Mouse (Mus musculus) forebrain, embryonic 15.5 days (tissue): Measurements from ENCODE around the gene Olfr1440. TPM values are rescaled to one million over a fixed set of nuclear protein-coding genes. Genes with fewer than 3 reads are reported as not detected.

Experiments
- ATAC-seq: fragments of 200-750 bp; cut with Nextera tagmentation; replicated peaks from 2 replicates; pipeline ENCODE4 v1.8.0; 2017; ENCODE audit warnings: mild to moderate bottlenecking, moderate TSS enrichment, moderate library complexity
- H3K27ac ChIP-seq: fragments of 300-500 bp; sonication (generic); replicated peaks from 2 replicates; pipeline ENCODE4 v1.5.1; 2015; ENCODE audit warnings: mild to moderate bottlenecking, inconsistent platforms
- H3K27me3 ChIP-seq: fragments of 300-500 bp; sonication (generic); 2 replicates; pipeline ENCODE4 v1.6.1; 2015; ENCODE audit warnings: inconsistent platforms
- H3K36me3 ChIP-seq: fragments of 300-500 bp; sonication (generic); 2 replicates; pipeline ENCODE4 v1.6.1; 2015; ENCODE audit warnings: mild to moderate bottlenecking, inconsistent platforms
- H3K4me1 ChIP-seq: fragments of 300-500 bp; sonication (generic); 2 replicates; pipeline ENCODE4 v1.6.1; 2015; ENCODE audit warnings: inconsistent platforms
- H3K4me2 ChIP-seq: fragments of 300-500 bp; sonication (generic); replicated peaks from 2 replicates; pipeline ENCODE4 v1.6.1; 2015; ENCODE audit warnings: mild to moderate bottlenecking, inconsistent platforms
- H3K4me3 ChIP-seq: fragments of 300-500 bp; sonication (generic); 2 replicates; pipeline ENCODE4 v1.5.1; 2015; ENCODE audit warnings: mild to moderate bottlenecking, inconsistent platforms
- H3K9ac ChIP-seq: fragments of 300-500 bp; sonication (generic); replicated peaks from 2 replicates; pipeline ENCODE4 v1.6.1; 2015; ENCODE audit warnings: mild to moderate bottlenecking, inconsistent platforms
- H3K9me3 ChIP-seq: fragments of 300-500 bp; sonication (generic); 2 replicates; pipeline ENCODE4 v1.6.1; 2016; ENCODE audit warnings: inconsistent platforms
- WGBS: fragments of 180-500 bp; shearing (Covaris S2); methylation state at CpG from one replicate; pipeline ENCODE4 v1.1.7; 2015; ENCODE audit warnings: mixed read lengths; 5-methylcytosine and 5-hydroxymethylcytosine counted together
- polyA plus RNA-seq: library from polyadenylated mRNA; unstranded; fragments of >200 nt; fragmentation: Nextera tagmentation; extraction: Ambion mirVana; gene quantifications from 2 replicates; pipeline ENCODE4 v1.2.1, GENCODE M21; 2015

The Olfr1440 gene
- polyA plus RNA-seq: not detected in 2 replicates

- H3K27ac ChIP-seq: no peak within 1 kb of the TSS
- H3K4me2 ChIP-seq: no peak within 1 kb of the TSS
- H3K9ac ChIP-seq: no peak within 1 kb of the TSS
- no peaks in the 10 kb centered on the region for H3K36me3 ChIP-seq
- H3K27me3 ChIP-seq: no peaks in the 10 kb centered on the region
- ATAC-seq: no peak
- WGBS: 83% methylated on average over 2 of the region's 2 CpGs
- H3K4me3 ChIP-seq: no peak within 1 kb of the TSS
- no peaks in the 10 kb centered on the region for H3K9me3 ChIP-seq
- H3K4me1 ChIP-seq: no peaks in the 10 kb centered on the region
Observed at GRCm38 (mm10) chr19:12386979-12387378, at the start of gene Olfr1440. Gene Olfr1440, plus strand, starts transcription at chr19:12387279.

- Histone ChIP-seq H3K4me1 (no peaks in the 10 kb centered on the region), H3K4me2 (no peak overlapping the region), H3K27me3 (no peaks in the 10 kb centered on the region), H3K9me3 (no peaks in the 10 kb centered on the region), H3K9ac (no peak overlapping the region), H3K36me3 (no peaks in the 10 kb centered on the region), H3K27ac (no peak overlapping the region), H3K4me3 (no peak overlapping the region)
- WGBS: 74% methylated on average over 3 of the region's 3 CpGs
- ATAC-seq: no peak
Observed at GRCm38 (mm10) chr19:12373004-12373403, 14.1 kb upstream of the Olfr1440 start.

DNA sequence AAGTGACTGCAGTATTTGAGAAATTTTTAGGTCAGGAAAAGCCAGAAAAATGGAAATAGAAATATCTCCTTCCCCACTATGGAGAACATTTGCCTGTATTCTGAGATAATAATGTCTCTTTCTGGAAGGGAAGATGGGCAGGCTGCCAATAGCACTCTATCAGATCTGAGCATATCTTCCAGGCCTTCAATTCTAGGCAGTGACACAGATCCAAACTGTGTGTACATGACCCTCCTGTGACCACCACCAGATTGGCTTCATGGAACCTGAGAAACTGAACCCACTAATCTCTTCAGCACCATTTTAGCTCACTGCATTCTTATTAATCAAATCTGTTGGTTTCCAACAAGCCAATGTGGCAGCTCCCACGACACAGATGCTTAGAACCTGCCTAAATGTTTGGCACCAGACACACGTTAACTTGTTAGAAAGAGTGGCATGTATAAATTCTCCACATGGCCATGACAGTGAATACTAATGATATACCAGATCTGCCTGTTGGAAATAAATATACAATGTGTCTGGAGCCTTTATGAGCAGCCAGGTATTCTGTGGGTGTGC lies 12.5 kb upstream of the Olfr1440 start:
- Histone ChIP-seq H3K36me3 (no peaks in the 10 kb centered on the region), H3K9ac (no peak overlapping the region), H3K27me3 (no peaks in the 10 kb centered on the region), H3K4me3 (no peak overlapping the region), H3K4me2 (no peak overlapping the region), H3K9me3 (no peaks in the 10 kb centered on the region), H3K27ac (no peak overlapping the region), H3K4me1 (no peaks in the 10 kb centered on the region)
- peak; percentile 71; the same call in 1 of the 2 replicates for ATAC-seq
- 61% methylated on average over 2 of the region's 2 CpGs for WGBS

- no peak for ATAC-seq
- H3K27ac ChIP-seq: no peak overlapping the region
- no peak overlapping the region for H3K4me3 ChIP-seq
- no peaks in the 10 kb centered on the region for H3K4me1 ChIP-seq
- no peaks in the 10 kb centered on the region for H3K36me3 ChIP-seq
- no peak overlapping the region for H3K9ac ChIP-seq
- no peaks in the 10 kb centered on the region for H3K9me3 ChIP-seq
- no peaks in the 10 kb centered on the region for H3K27me3 ChIP-seq
- H3K4me2 ChIP-seq: no peak overlapping the region
Observed at GRCm38 (mm10) chr19:12413737-12414136, 26.7 kb downstream of the Olfr1440 start.

DNA sequence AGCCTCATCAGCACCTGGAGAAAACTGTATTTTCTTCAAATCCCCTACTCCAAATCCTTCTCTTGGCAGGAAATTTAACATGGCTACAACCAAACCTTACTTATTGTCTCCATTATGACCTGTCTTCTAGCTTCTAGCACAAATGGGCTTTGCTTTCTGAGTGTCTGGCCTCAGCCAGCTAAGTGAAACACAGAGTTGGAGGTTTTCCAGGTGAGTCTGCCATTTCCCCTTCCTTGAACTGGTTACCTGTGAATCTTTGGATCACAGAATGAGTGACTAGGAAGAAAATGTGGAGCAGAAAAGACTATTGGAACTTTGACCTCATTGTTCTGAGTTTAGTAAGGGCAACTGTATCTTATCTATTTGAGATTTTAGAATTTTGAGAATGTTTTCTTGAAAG lies 30.3 kb downstream of the Olfr1440 start, which contains the start of gene Olfr1441:
Olfr1441 (plus strand) TSS at position 73 of the 400 bp plus-strand sequence.
- Histone ChIP-seq H3K27ac (no peak within 1 kb of the TSS), H3K27me3 (no peaks in the 10 kb centered on the region), H3K9me3 (no peaks in the 10 kb centered on the region), H3K36me3 (no peaks in the 10 kb centered on the region), H3K4me2 (no peak within 1 kb of the TSS), H3K4me1 (no peaks in the 10 kb centered on the region), H3K9ac (no peak within 1 kb of the TSS), H3K4me3 (no peak within 1 kb of the TSS)
- ATAC-seq: no peak

DNA sequence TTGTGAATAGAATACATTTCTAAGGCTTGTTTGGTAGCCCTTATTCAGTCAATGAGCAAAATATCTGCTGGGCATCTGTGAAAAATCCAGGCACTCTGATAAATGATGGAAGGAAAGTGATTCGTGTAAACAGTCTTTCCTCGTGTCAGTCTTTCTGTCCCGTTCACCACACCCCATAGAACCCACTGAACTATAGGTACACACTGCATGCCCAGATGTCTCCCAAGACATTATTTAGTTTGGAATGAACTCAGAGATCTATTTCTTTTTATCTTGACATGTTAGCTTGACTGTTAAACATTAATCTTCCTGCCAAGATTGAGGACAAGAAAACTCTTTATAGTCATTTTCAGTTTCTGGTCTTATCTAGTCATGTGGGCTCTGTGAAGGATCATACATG lies 31.2 kb downstream of the Olfr1440 start:
- Histone ChIP-seq H3K9me3 (no peaks in the 10 kb centered on the region), H3K4me3 (no peak overlapping the region), H3K27ac (no peak overlapping the region), H3K4me1 (no peaks in the 10 kb centered on the region), H3K9ac (no peak overlapping the region), H3K27me3 (no peaks in the 10 kb centered on the region), H3K4me2 (no peak overlapping the region), H3K36me3 (no peaks in the 10 kb centered on the region)
- ATAC-seq: no peak
- WGBS: 96% methylated on average over 3 of the region's 3 CpGs

GRCm38 (mm10) chr19:12420555-12420954 lies 33.5 kb downstream of the Olfr1440 start:
- H3K4me3 ChIP-seq: no peak overlapping the region
- H3K27ac ChIP-seq: no peak overlapping the region
- H3K27me3 ChIP-seq: no peaks in the 10 kb centered on the region
- H3K36me3 ChIP-seq: no peaks in the 10 kb centered on the region
- no peak for ATAC-seq
- no peak overlapping the region for H3K9ac ChIP-seq
- no peak overlapping the region for H3K4me2 ChIP-seq
- WGBS: 77% methylated on average over 6 of the region's 6 CpGs
- no peaks in the 10 kb centered on the region for H3K9me3 ChIP-seq
- H3K4me1 ChIP-seq: no peaks in the 10 kb centered on the region

- Histone ChIP-seq H3K9me3 (no peaks in the 10 kb centered on the region), H3K4me1 (no peaks in the 10 kb centered on the region), H3K4me3 (no peak overlapping the region), H3K27ac (no peak overlapping the region), H3K27me3 (no peaks in the 10 kb centered on the region), H3K36me3 (no peaks in the 10 kb centered on the region), H3K4me2 (no peak overlapping the region), H3K9ac (no peak overlapping the region)
- no peak for ATAC-seq
- WGBS: 81% methylated on average over 1 of the region's 1 CpGs
Observed at GRCm38 (mm10) chr19:12421680-12422079, 34.6 kb downstream of the Olfr1440 start.

DNA sequence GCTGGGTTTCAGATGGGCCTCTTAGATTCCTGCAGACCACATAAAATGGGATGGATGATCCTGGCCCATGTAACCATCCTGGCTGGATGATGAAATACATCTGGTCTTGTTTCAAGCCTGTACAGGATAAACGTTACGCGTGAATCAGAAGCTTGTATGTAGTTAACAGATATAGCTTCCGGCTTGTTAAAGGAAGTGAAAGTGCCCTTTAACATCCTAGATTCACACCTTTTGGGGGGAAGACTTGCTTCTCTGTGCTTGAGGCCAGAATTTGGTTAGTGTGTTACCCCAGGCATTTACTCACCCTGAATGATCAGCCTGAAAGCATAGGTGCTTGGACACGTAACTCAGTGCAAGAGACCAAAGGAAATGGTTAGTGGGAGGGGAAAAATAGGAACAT lies 40.0 kb downstream of the Olfr1440 start:
- Histone ChIP-seq H3K9ac (no peak overlapping the region), H3K9me3 (no peaks in the 10 kb centered on the region), H3K27me3 (no peaks in the 10 kb centered on the region), H3K4me2 (no peak overlapping the region), H3K36me3 (no peaks in the 10 kb centered on the region), H3K4me1 (no peaks in the 10 kb centered on the region), H3K4me3 (no peak overlapping the region), H3K27ac (no peak overlapping the region)
- ATAC-seq: no peak
- WGBS: 91% methylated on average over 5 of the region's 5 CpGs

DNA sequence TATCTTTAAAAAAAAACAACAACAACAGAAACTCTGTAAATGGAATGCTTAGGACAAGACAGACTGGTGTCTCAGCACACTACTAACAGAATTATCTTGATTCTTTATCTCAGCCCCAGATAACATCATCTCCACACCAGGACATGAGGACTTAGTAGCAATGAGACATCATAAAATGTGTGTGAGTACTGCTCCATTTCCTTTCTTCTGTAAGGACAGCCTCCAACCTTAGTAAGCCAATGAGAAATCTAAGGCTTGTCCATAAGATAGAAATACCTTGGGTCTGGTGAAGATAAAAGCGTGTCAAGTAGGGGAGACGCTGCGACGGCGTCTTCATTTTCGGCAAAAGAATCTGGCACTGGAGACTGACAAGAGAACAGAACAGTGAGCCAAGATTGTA lies 40.5 kb downstream of the Olfr1440 start, which contains the start of gene Pfpl:
Pfpl (plus strand) TSS at position 301 of the 400 bp plus-strand sequence.
- no peaks in the 10 kb centered on the region for H3K36me3 ChIP-seq
- no peaks in the 10 kb centered on the region for H3K9me3 ChIP-seq
- no peaks in the 10 kb centered on the region for H3K4me1 ChIP-seq
- no peak within 1 kb of the TSS for H3K4me2 ChIP-seq
- no peak for ATAC-seq
- 97% methylated on average over 6 of the region's 6 CpGs for WGBS
- no peaks in the 10 kb centered on the region for H3K27me3 ChIP-seq
- no peak within 1 kb of the TSS for H3K9ac ChIP-seq
- H3K27ac ChIP-seq: no peak within 1 kb of the TSS
- H3K4me3 ChIP-seq: no peak within 1 kb of the TSS

DNA sequence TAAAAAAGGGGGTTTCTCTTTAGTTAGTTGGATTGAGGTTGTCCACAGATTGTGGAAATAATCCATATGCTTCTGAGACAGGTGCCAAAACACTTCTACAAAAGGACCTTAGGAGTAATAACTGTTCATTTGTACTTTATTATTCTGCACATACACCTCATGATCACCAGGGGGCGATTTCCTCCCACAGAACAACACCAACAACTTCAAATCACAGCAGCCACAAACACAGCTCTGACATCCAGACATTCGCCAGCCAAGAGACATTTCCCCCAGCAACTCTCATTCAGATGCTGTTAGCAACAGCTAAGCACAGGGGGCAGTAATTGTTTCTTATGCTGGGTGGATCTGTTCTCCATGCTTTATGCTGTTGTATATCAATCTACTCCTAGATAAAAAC lies 46.0 kb downstream of the Olfr1440 start:
- H3K4me2 ChIP-seq: no peak overlapping the region
- H3K36me3 ChIP-seq: no peaks in the 10 kb centered on the region
- no peak overlapping the region for H3K27ac ChIP-seq
- H3K27me3 ChIP-seq: no peaks in the 10 kb centered on the region
- peak; percentile 69; the same call in 1 of the 2 replicates for ATAC-seq
- no peak overlapping the region for H3K9ac ChIP-seq
- H3K4me1 ChIP-seq: no peaks in the 10 kb centered on the region
- no peaks in the 10 kb centered on the region for H3K9me3 ChIP-seq
- 1% methylated on average over 2 of the region's 2 CpGs for WGBS
- no peak overlapping the region for H3K4me3 ChIP-seq

- WGBS: 86% methylated on average over 4 of the region's 4 CpGs
- Histone ChIP-seq H3K27ac (no peak overlapping the region), H3K4me2 (no peak overlapping the region), H3K9ac (no peak overlapping the region), H3K36me3 (no peaks in the 10 kb centered on the region), H3K4me3 (no peak overlapping the region), H3K9me3 (no peaks in the 10 kb centered on the region), H3K27me3 (no peaks in the 10 kb centered on the region), H3K4me1 (no peaks in the 10 kb centered on the region)
- no peak for ATAC-seq
Observed at GRCm38 (mm10) chr19:12435011-12435416, 47.9 kb downstream of the Olfr1440 start.
